In genomic region chr14:98643756-98644155, GRCm38 (mm10) we compare ENCODE assay signal across 31 mouse cellular contexts.
"Had no signal": no experiment of that assay in that cellular context is flagged by ENCODE, and none has a peak within 500 bp of the region (broad histone marks: within the 10 kb centered on the region; RNA-seq: fewer than 3 reads in every experiment).

No protein-coding gene starts in this region.

- H3K36me3 ChIP-seq: heart, embryonic 10.5 days; heart, embryonic 12.5 days; heart, embryonic 13.5 days; heart, embryonic 15.5 days; hindbrain, embryonic 10.5 days; hindbrain, embryonic 12.5 days; hindbrain, embryonic 13.5 days; hindbrain, embryonic 15.5 days; intestine, embryonic 15.5 days; kidney, embryonic 15.5 days had no signal

- H3K27me3 ChIP-seq: heart, embryonic 12.5 days; heart, embryonic 13.5 days; heart, embryonic 15.5 days; hindbrain, embryonic 12.5 days; hindbrain, embryonic 15.5 days; intestine, embryonic 15.5 days; kidney, embryonic 15.5 days had no signal

- ATAC-seq: inflammation-experienced regulatory T-cells, adult 6 months; intestine, embryonic 15.5 days; intestine, embryonic 16.5 days; intestine, postnatal 0 days had no signal

- H3K4me3 ChIP-seq: heart, embryonic 10.5 days; heart, embryonic 12.5 days; heart, embryonic 13.5 days; heart, embryonic 15.5 days; hindbrain, embryonic 10.5 days; hindbrain, embryonic 12.5 days; hindbrain, embryonic 13.5 days; hindbrain, embryonic 15.5 days; intestine, embryonic 15.5 days; kidney, embryonic 15.5 days; layer of hippocampus, adult 2 months; left cerebral cortex, adult 2 months had no signal

- H3K4me1 ChIP-seq: heart, embryonic 10.5 days; heart, embryonic 12.5 days; heart, embryonic 13.5 days; heart, embryonic 15.5 days; hindbrain, embryonic 12.5 days; hindbrain, embryonic 13.5 days; intestine, embryonic 15.5 days had no signal

- DNase-seq: heart, postnatal 10 days; heart, postnatal 14 days; heart, postnatal 36 days; heart, postnatal 4 days; kidney, adult 11 months; kidney, adult 2 months; kidney, adult 8-10 months; kidney, adult 9 months; kidney, postnatal 25 days; kidney, postnatal 36 days; kidney, postnatal 4 days; layer of hippocampus, adult 9-11 months; layer of hippocampus, postnatal 36 days had no signal

- H3K9ac ChIP-seq: heart, embryonic 12.5 days; heart, embryonic 13.5 days; heart, embryonic 15.5 days; hindbrain, embryonic 12.5 days; hindbrain, embryonic 13.5 days; hindbrain, embryonic 14.5 days; hindbrain, embryonic 15.5 days; intestine, embryonic 15.5 days; kidney, embryonic 15.5 days had no signal

- H3K9me3 ChIP-seq: heart, embryonic 10.5 days; heart, embryonic 12.5 days; heart, embryonic 13.5 days; heart, embryonic 15.5 days; hindbrain, embryonic 10.5 days; hindbrain, embryonic 12.5 days; hindbrain, embryonic 13.5 days; hindbrain, embryonic 15.5 days; intestine, embryonic 15.5 days; kidney, embryonic 15.5 days had no signal

- H3K27ac ChIP-seq: heart, embryonic 10.5 days; heart, embryonic 13.5 days; heart, embryonic 15.5 days; hindbrain, embryonic 10.5 days; hindbrain, embryonic 12.5 days; hindbrain, embryonic 13.5 days; hindbrain, embryonic 14.5 days; hindbrain, embryonic 15.5 days; hindbrain, postnatal 0 days; intestine, embryonic 15.5 days; kidney, embryonic 15.5 days; layer of hippocampus, adult 2 months; left cerebral cortex, adult 2 months had no signal

- H3K4me2 ChIP-seq: heart, embryonic 11.5 days; heart, embryonic 12.5 days; heart, embryonic 13.5 days; heart, embryonic 15.5 days; hindbrain, embryonic 12.5 days; hindbrain, embryonic 13.5 days; hindbrain, embryonic 14.5 days; hindbrain, embryonic 15.5 days; intestine, embryonic 15.5 days; kidney, embryonic 15.5 days had no signal
